Mouse (Mus musculus) forebrain, embryonic 12.5 days (tissue): ENCODE results near the gene Atp1a2. TPM values are rescaled to one million over a fixed set of nuclear protein-coding genes. Genes with fewer than 3 reads are reported as not detected.
A peak's percentile ranks its signal among the peaks of the same experiment; 100 is the strongest.
"Not testable (repeated sequence)": the region's sequence is repeated elsewhere in the genome, so short reads cannot be mapped to it uniquely, and the experiment has no call there.

ENCODE experiments used
- ATAC-seq: fragments of 200-750 bp; cut with Nextera tagmentation; 2 replicates; pipeline ENCODE4 v1.8.0; 2017; ENCODE audit warnings: moderate TSS enrichment; ENCODE audit not compliant: low FRiP score
- H3K27ac ChIP-seq: fragments of 300-500 bp; sonication (generic); 2 replicates; pipeline ENCODE4 v1.5.1; 2016; ENCODE audit warnings: mild to moderate bottlenecking
- H3K27me3 ChIP-seq: fragments of 300-500 bp; sonication (generic); 2 replicates; pipeline ENCODE4 v1.6.1; 2016; ENCODE audit warnings: mild to moderate bottlenecking
- H3K36me3 ChIP-seq: fragments of 300-500 bp; sonication (generic); replicated peaks from 2 replicates; pipeline ENCODE4 v1.6.1; 2016; ENCODE audit warnings: mild to moderate bottlenecking
- H3K4me1 ChIP-seq: fragments of 300-500 bp; sonication (generic); 2 replicates; pipeline ENCODE4 v1.6.1; 2016
- H3K4me2 ChIP-seq: fragments of 300-500 bp; sonication (generic); 2 replicates; pipeline ENCODE4 v1.6.1; 2016; ENCODE audit warnings: mild to moderate bottlenecking, moderate library complexity
- H3K4me3 ChIP-seq: fragments of 300-500 bp; sonication (generic); replicated peaks from 2 replicates; pipeline ENCODE4 v1.5.1; 2016; ENCODE audit warnings: mild to moderate bottlenecking
- H3K9ac ChIP-seq: fragments of 300-500 bp; sonication (generic); 2 replicates; pipeline ENCODE4 v1.6.1; 2016; ENCODE audit warnings: mild to moderate bottlenecking
- H3K9me3 ChIP-seq: fragments of 300-500 bp; sonication (generic); 2 replicates; pipeline ENCODE4 v1.6.1; 2016
- WGBS: fragments of 180-500 bp; shearing (Covaris S2); methylation state at CpG from one replicate; pipeline ENCODE4 v1.1.7; 2016; 5-methylcytosine and 5-hydroxymethylcytosine counted together
- polyA plus RNA-seq: library from polyadenylated mRNA; unstranded; fragments of >200 nt; fragmentation: Nextera tagmentation; extraction: Ambion mirVana; gene quantifications from 2 replicates; pipeline ENCODE4 v1.2.1, GENCODE M21; 2016

Atp1a2 gene
- polyA plus RNA-seq, 1 experiment from 2014 or later: 9.5 TPM

DNA sequence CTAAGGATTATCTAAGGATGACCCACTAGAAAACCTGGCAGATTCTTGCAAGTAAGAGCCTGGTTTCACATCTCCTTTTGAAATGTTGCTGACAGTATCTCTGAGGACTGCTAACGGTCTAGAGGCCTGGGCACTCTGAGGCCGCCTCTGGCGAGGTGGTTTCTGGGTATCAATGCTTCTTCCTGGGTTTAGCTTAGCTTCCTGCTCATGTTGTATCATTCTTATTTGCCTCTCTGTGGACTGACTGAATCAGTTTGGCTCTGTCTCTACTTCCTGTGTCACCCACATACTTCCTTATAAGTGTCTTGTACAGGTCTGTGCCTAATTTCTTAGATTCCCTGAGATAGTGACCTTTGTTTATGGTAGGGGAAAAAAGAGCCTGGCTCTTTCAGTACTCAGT, 20.7 kb downstream of the Atp1a2 start:
- WGBS: 83% methylated on average over 3 of the region's 3 CpGs
- H3K36me3 ChIP-seq: no peaks in the 10 kb centered on the region; the same call in 1 of the 2 replicates
- no peaks in the 10 kb centered on the region for H3K9me3 ChIP-seq
- peaks cover 2% of the 10 kb centered on the region for H3K4me1 ChIP-seq
- no peaks in the 10 kb centered on the region for H3K27me3 ChIP-seq
- H3K4me2 ChIP-seq: no peak overlapping the region
- ATAC-seq: no peak
- H3K4me3 ChIP-seq: no peak overlapping the region
- H3K9ac ChIP-seq: no peak overlapping the region
- H3K27ac ChIP-seq: no peak overlapping the region

- 72% methylated on average over 5 of the region's 5 CpGs for WGBS
- H3K27ac ChIP-seq: no peak overlapping the region
These were observed 23.3 kb downstream of the Atp1a2 start for GRCm38 (mm10) chr1:172274547-172274946.

DNA sequence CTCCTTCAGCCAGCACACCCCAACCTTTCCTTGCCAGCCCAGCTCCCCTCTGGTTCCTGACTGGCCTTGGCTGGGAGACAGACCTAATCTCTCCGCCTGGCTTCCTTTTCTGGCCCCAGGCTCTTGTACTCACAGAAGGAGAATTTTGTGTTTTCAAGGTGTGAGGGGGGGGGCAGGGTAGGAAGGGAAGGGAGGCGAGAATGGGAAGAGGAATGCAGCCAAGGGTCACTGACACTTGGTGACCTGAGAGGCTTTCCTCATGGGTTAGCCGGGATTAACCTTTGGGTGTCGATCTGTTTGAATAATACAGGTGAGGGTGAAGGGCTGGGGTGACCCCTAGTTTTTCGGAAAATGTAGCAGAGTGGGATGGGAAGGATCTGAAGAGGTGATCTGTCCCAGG, 23.7 kb downstream of the Atp1a2 start:
- H3K36me3 ChIP-seq: no peaks in the 10 kb centered on the region; the same call in 1 of the 2 replicates
- no peak overlapping the region for H3K9ac ChIP-seq
- no peak overlapping the region for H3K4me2 ChIP-seq
- 62% methylated on average over 5 of the region's 5 CpGs for WGBS
- H3K9me3 ChIP-seq: no peaks in the 10 kb centered on the region
- H3K4me3 ChIP-seq: no peak overlapping the region
- no peak overlapping the region for H3K27ac ChIP-seq
- ATAC-seq: no peak
- H3K27me3 ChIP-seq: no peaks in the 10 kb centered on the region
- H3K4me1 ChIP-seq: peaks cover 13% of the 10 kb centered on the region

More at GRCm38 (mm10) chr1:172274547-172274946, 23.3 kb downstream of the Atp1a2 start:
- Histone ChIP-seq H3K27me3 (no peaks in the 10 kb centered on the region), H3K4me2 (no peak overlapping the region), H3K9ac (no peak overlapping the region), H3K36me3 (no peaks in the 10 kb centered on the region; the same call in 1 of the 2 replicates), H3K4me3 (no peak overlapping the region), H3K9me3 (no peaks in the 10 kb centered on the region), H3K4me1 (peaks cover 13% of the 10 kb centered on the region)
- no peak for ATAC-seq

- no peak overlapping the region for H3K9ac ChIP-seq
- H3K4me2 ChIP-seq: no peak overlapping the region
- H3K4me3 ChIP-seq: no peak overlapping the region
- 92% methylated on average over 6 of the region's 6 CpGs for WGBS
- no peaks in the 10 kb centered on the region for H3K36me3 ChIP-seq
- no peak for ATAC-seq
- no peaks in the 10 kb centered on the region for H3K27me3 ChIP-seq
- no peaks in the 10 kb centered on the region for H3K9me3 ChIP-seq
- peaks cover 13% of the 10 kb centered on the region for H3K4me1 ChIP-seq
- no peak overlapping the region for H3K27ac ChIP-seq
These were observed 24.5 kb downstream of the Atp1a2 start for GRCm38 (mm10) chr1:172273386-172273785.

DNA sequence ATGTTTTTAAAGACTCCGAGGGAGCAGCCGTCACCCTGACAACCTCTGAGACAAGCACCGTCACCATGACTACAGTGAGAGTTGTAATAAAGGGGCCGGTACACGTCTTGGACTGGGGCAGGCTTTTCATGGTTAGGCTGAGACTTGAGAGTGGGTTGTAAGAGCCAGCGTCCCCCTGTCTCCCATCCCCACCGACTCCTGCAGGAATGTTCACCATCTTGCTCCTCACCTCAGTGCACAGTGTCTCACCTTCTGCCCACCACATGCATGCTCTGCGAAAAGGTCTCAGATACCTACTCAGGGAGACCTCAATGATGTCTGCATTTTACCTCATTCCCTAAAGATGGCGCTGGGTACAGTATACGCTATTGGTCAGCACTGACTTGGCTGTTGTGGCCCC, 26.1 kb downstream of the Atp1a2 start:
- H3K9me3 ChIP-seq: no peaks in the 10 kb centered on the region
- 38% methylated on average over 10 of the region's 10 CpGs for WGBS
- peak; percentile 88 for ATAC-seq
- peaks cover 13% of the 10 kb centered on the region for H3K4me1 ChIP-seq
- no peaks in the 10 kb centered on the region for H3K27me3 ChIP-seq
- H3K9ac ChIP-seq: no peak overlapping the region
- H3K36me3 ChIP-seq: no peaks in the 10 kb centered on the region
- no peak overlapping the region for H3K4me3 ChIP-seq
- H3K4me2 ChIP-seq: 0 out of 2 replicates have a peak overlapping the region, but pooled peaks have one; percentile 17
- H3K27ac ChIP-seq: peak overlapping the region; percentile 76; the same call in 1 of the 2 replicates

DNA sequence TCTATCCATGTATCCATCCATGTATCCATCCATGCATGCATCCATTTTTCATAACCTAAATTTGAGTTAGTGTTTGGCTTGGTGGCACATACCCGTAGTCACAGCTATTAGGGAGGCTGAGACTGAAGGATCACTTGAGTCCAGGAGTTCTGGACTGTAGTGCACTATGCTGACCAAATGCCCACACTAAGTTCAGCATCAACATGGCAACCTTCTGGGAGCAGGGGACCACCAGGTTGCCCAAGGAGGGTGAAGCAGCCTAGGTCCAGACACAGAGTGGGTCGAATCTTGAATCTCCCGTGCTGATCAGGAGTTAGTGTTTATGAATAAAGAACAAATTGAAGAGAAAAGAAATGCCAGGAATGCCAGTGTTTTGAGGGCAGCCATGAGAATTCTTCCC, 26.7 kb downstream of the Atp1a2 start:
- peak overlapping the region; percentile 76 for H3K27ac ChIP-seq
- H3K4me1 ChIP-seq: peaks cover 13% of the 10 kb centered on the region
- ATAC-seq: peak; percentile 57
- H3K27me3 ChIP-seq: no peaks in the 10 kb centered on the region
- no peaks in the 10 kb centered on the region for H3K36me3 ChIP-seq
- no peak overlapping the region for H3K4me3 ChIP-seq
- no peak overlapping the region; the same call in 1 of the 2 replicates for H3K9ac ChIP-seq
- no peaks in the 10 kb centered on the region for H3K9me3 ChIP-seq
- H3K4me2 ChIP-seq: 0 out of 2 replicates have a peak overlapping the region, but pooled peaks have one; percentile 17
- WGBS: 71% methylated on average over 3 of the region's 3 CpGs

DNA sequence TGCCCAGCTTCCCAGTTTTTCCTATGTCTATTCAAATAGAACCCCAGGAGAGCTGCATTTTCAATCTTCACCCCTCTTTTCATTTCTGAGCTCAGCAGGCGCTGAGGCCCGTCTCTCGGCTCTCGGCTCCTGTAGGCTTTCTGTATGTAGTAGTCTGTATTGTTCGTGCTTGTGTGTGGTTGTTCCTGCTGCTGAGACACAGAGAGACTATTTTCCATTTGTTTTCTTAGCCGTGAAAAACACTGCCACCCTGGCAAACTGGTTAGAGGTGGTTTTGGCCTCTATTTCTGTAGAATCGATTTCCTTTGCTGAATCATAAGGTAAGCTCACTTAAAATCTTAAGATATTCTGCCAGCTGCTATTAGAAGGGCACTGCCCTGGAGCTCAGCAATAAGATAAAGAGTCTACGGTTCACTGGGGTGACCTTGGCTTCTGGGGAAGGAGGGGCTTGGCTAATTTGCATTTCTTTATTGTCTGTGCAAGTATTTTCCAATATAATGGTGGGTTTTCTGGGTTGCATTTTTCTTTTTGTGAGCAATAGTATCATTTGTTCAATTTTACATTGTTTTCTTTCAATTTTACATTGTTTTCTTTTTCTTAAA, 36.3 kb downstream of the Atp1a2 start, which contains the start of gene Igsf8:
Igsf8 (plus strand) TSS at position 165 of the 602 bp plus-strand sequence.
- H3K9me3 ChIP-seq: no peaks in the 10 kb centered on the region
- H3K9ac ChIP-seq: 0 out of 2 replicates have a peak within 1 kb of the TSS, but pooled peaks have one; percentile 21
- peak; percentile 70; the same call in 1 of the 2 replicates for ATAC-seq
- peaks cover 26% of the 10 kb centered on the region for H3K4me1 ChIP-seq
- peak within 1 kb of the TSS; percentile 89 for H3K27ac ChIP-seq
- no peaks in the 10 kb centered on the region for H3K27me3 ChIP-seq
- H3K36me3 ChIP-seq: no peaks in the 10 kb centered on the region
- WGBS: 16% methylated on average over 8 of the region's 8 CpGs
- H3K4me3 ChIP-seq: no peak within 1 kb of the TSS
- peak within 1 kb of the TSS; percentile 3; the same call in 1 of the 2 replicates for H3K4me2 ChIP-seq

DNA sequence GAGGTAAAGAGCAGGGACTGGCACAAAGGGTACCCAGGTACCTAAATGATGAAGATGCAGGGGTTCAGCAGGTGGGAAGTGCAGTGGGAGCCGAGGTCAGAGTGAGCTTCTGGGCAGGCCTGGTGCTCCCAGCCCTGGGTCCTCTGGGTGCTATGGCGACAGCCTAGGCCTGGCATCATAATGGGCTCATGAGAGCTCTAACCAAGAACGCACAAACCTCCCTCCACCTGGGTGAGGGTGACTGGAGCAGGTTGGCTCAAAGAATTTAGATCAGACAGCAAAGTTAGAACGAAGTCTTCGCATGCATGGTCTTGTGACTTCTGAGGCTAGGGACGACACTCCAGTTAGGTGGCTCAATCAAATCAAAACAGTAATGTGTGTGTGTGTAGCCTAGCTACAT, 39.5 kb downstream of the Atp1a2 start, which contains the start of gene Atp1a4:
Atp1a4 (minus strand) TSS at position 101 of the 400 bp plus-strand sequence.
- H3K27ac ChIP-seq: no peak within 1 kb of the TSS
- WGBS: 86% methylated on average over 6 of the region's 6 CpGs
- no peak within 1 kb of the TSS for H3K9ac ChIP-seq
- H3K36me3 ChIP-seq: no peaks in the 10 kb centered on the region
- H3K4me2 ChIP-seq: no peak within 1 kb of the TSS
- no peaks in the 10 kb centered on the region for H3K9me3 ChIP-seq
- H3K27me3 ChIP-seq: no peaks in the 10 kb centered on the region
- H3K4me3 ChIP-seq: no peak within 1 kb of the TSS
- H3K4me1 ChIP-seq: peaks cover 26% of the 10 kb centered on the region
- ATAC-seq: no peak

DNA sequence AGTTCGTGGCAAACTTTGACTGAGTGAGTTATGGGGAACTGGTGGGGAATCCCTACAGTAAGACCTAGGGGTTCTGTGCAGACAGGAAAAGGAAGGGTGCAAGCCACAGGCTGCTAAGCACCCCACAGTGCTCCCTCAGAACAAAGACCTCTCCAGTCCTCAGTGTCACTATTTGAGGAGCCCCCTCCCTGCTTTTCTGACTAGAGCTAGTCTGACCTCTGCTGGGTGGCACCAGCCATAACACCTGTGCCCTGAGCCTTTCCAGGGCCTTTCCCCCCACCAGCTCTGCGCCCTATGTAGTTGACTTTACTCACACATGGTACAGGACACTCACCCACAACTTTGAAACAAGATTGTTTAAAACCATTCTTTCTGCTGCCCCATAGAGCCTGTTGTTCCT, 50.2 kb downstream of the Atp1a2 start:
- Histone ChIP-seq H3K27ac (no peak overlapping the region), H3K9me3 (no peaks in the 10 kb centered on the region), H3K4me3 (no peak overlapping the region), H3K36me3 (no peaks in the 10 kb centered on the region), H3K9ac (no peak overlapping the region), H3K4me1 (peaks cover 20% of the 10 kb centered on the region), H3K27me3 (peaks cover 12% of the 10 kb centered on the region), H3K4me2 (no peak overlapping the region)
- peak; percentile 66 for ATAC-seq
- WGBS: 46% methylated on average over 2 of the region's 2 CpGs

DNA sequence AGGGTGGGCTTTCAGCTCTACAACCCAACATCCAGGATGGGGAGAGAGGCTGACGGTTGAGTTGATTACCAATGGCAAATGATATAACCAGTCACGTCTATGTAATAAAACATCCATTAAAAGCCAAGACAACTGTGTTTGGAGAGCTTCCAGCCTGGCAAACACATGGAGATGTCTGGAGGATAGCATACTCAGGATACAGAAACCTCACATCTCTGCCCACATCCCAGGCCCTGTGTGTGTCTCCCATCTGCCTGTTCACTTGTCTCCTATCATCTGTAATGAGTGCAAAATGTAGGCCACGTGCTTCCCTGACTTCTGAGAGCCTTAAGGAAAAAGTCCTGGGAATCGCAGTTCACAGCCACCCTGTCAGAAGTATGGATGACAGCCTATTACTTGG, 50.6 kb downstream of the Atp1a2 start:
- Histone ChIP-seq H3K4me3 (no peak overlapping the region), H3K27me3 (peaks cover 12% of the 10 kb centered on the region), H3K9me3 (no peaks in the 10 kb centered on the region), H3K4me2 (no peak overlapping the region), H3K4me1 (peaks cover 25% of the 10 kb centered on the region), H3K36me3 (no peaks in the 10 kb centered on the region), H3K9ac (no peak overlapping the region), H3K27ac (no peak overlapping the region)
- ATAC-seq: no peak
- 72% methylated on average over 4 of the region's 4 CpGs for WGBS

GRCm38 (mm10) chr1:172244645-172245044, 53.2 kb downstream of the Atp1a2 start:
- not testable (repeated sequence) for H3K36me3 ChIP-seq, H3K27ac ChIP-seq, ATAC-seq, H3K4me2 ChIP-seq, H3K9ac ChIP-seq, H3K9me3 ChIP-seq
- 54% methylated on average over 23 of the region's 23 CpGs for WGBS
- peaks cover 35% of the 10 kb centered on the region for H3K4me1 ChIP-seq
- H3K27me3 ChIP-seq: peaks cover 12% of the 10 kb centered on the region
- peak overlapping the region; percentile 4; the same call in 1 of the 2 replicates for H3K4me3 ChIP-seq

GRCm38 (mm10) chr1:172243547-172244205, 54.2 kb downstream of the Atp1a2 start:
- Histone ChIP-seq H3K4me1 (peaks cover 35% of the 10 kb centered on the region), H3K36me3 (no peaks in the 10 kb centered on the region), H3K4me3 (no peak overlapping the region; the same call in 1 of the 2 replicates), H3K27ac (peak overlapping the region; percentile 81; the same call in 1 of the 2 replicates), H3K27me3 (peaks cover 12% of the 10 kb centered on the region), H3K9me3 (no peaks in the 10 kb centered on the region), H3K4me2 (peak overlapping the region; percentile 6), H3K9ac (no peak overlapping the region)
- 29% methylated on average over 16 of the region's 16 CpGs for WGBS
- 0 out of 2 replicates have a peak, but pooled peaks have one; percentile 5 for ATAC-seq
